Mouse (Mus musculus) embryonic fibroblast, embryonic 13.5 days (primary cell): ENCODE data around the gene Prkd1. TPM values are rescaled to one million over a fixed set of nuclear protein-coding genes. Genes with fewer than 3 reads are reported as not detected.
"Not testable (repeated sequence)": the region's sequence is repeated elsewhere in the genome, so short reads cannot be mapped to it uniquely, and the experiment has no call there.

Experiments used
- H3K27ac ChIP-seq: 2 replicates; pipeline ENCODE4 v1.5.1; 2012; ENCODE audit warnings: low read length, control low read depth, inconsistent platforms; ENCODE audit not compliant: insufficient read depth
- H3K4me1 ChIP-seq: 2 replicates; pipeline ENCODE4 v1.6.1; 2011; ENCODE audit warnings: low read length; ENCODE audit not compliant: control insufficient read depth, insufficient read depth
- H3K4me3 ChIP-seq: 2 replicates; pipeline ENCODE4 v1.5.1; 2011; ENCODE audit warnings: mild to moderate bottlenecking, control low read depth, low read length; ENCODE audit not compliant: insufficient read depth
- CTCF ChIP-seq: IDR thresholded peaks from 2 replicates; pipeline ENCODE4 v1.5.1; 2011; ENCODE audit warnings: mild to moderate bottlenecking, control low read depth, low read length, moderate library complexity, borderline replicate concordance; ENCODE audit not compliant: insufficient read depth
- POLR2A ChIP-seq: IDR thresholded peaks from 2 replicates; pipeline ENCODE4 v1.6.1; 2011; ENCODE audit warnings: low read depth, mild to moderate bottlenecking, control low read depth, low read length, moderate library complexity
- polyA plus RNA-seq: library from polyadenylated mRNA; stranded (reverse); fragments of >200 nt; gene quantifications from 2 replicates; pipeline ENCODE4 v1.2.4, GENCODE M21; 2011; ENCODE audit warnings: low read depth; ENCODE audit not compliant: missing spikeins, insufficient read length

Prkd1 gene
- 17.4 and 20.1 TPM in 2 replicates for polyA plus RNA-seq

DNA sequence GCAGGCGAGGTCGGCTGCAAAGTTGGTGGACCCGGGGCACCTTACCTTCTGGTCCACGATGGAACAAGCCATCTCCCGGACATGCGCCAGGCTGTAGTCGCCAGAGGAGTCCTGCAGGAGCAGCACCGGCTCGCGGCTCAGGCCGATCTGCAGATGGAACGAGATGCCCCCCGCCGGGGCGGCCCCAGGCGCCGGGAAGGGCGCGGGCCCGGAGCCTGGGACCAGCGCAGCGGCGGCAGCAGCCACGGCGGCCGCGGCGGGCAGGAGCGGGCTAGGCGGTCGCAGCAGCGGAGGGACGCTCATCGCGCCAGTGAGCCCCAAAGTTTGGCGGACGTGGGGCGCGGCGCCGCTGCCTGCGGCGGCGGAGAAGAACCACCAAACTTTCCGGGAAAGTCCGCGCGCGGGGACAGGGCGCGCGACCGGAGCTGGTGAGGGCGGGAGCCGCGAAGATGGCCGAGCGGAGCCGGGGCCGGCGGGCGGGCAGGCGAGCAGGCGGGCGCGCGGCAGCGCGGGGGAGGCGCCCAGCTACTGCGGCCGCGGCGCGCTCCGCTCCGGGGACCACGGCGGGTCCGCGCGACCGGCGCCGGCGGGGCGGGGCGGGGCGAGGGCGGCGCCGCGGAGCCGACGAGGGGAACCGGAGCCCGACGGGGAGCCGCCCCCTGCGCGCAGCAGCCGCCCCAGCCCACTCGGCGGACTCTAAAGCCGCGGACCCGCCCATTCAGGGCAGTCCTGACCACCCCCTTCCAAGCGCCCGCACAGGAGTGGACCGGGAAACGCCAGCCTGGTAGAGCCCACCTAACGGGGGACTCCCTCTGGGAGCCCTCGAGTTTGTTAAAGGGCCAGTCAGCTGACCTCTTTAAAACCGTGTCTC lies at the start of gene Prkd1:
TSS of gene Prkd1 (minus strand) at position 428 of the 871 bp plus-strand sequence.
- H3K27ac ChIP-seq, result peak within 1 kb of the TSS; percentile 3; the same call in 1 of the 2 replicates
- H3K4me1 ChIP-seq, result no peaks in the 10 kb centered on the region; the same call in 1 of the 2 replicates
- no peak for TF ChIP-seq CTCF
- no peak; the same call in 1 of the 2 replicates for TF ChIP-seq POLR2A
- H3K4me3 ChIP-seq, result peak within 1 kb of the TSS; percentile 60

GRCm38 (mm10) chr12:50697492-50697891 lies 48.6 kb upstream of the Prkd1 start:
- TF ChIP-seq CTCF (no peak), POLR2A (no peak)

GRCm38 (mm10) chr12:50648176-50648670 lies 675 bp downstream of the Prkd1 start:
- 0 out of 2 replicates have a peak overlapping the region, but pooled peaks have one; percentile 3 for H3K27ac ChIP-seq
- peak overlapping the region; percentile 60 for H3K4me3 ChIP-seq
- no peaks in the 10 kb centered on the region; the same call in 1 of the 2 replicates for H3K4me1 ChIP-seq
- TF ChIP-seq POLR2A (no peak), CTCF (no peak)

More at GRCm38 (mm10) chr12:50697492-50697891, 48.6 kb upstream of the Prkd1 start:
- Histone ChIP-seq H3K4me1 (no peaks in the 10 kb centered on the region), H3K27ac (no peak overlapping the region), H3K4me3 (no peak overlapping the region)

GRCm38 (mm10) chr12:50646857-50647256 lies 2.0 kb downstream of the Prkd1 start:
- TF ChIP-seq CTCF, result no peak
- no peak for TF ChIP-seq POLR2A
- H3K27ac ChIP-seq, result no peak overlapping the region
- H3K4me3 ChIP-seq, result no peak overlapping the region
- no peaks in the 10 kb centered on the region; the same call in 1 of the 2 replicates for H3K4me1 ChIP-seq

DNA sequence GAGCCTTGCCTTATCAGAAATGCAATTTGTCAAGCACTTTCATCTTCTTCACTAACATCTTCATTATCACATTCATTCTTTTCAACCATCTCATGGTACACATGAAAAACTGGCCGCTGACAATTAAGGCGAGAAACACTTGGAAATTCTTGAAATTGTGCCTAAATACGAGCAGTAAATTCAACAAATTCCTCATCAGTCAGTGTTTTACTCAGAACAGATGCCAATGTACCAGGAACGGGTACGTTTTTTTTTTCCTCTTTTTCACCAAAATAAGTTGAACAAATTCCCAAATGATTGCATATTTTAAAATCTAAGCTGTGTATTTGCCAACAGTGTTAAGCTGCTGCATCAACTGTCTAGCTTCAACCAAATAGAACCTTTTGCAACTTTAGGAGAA lies 6.2 kb downstream of the Prkd1 start:
- Histone ChIP-seq H3K27ac (no peak overlapping the region), H3K4me3 (no peak overlapping the region), H3K4me1 (no peaks in the 10 kb centered on the region; the same call in 1 of the 2 replicates)
- TF ChIP-seq POLR2A (no peak), CTCF (no peak)

DNA sequence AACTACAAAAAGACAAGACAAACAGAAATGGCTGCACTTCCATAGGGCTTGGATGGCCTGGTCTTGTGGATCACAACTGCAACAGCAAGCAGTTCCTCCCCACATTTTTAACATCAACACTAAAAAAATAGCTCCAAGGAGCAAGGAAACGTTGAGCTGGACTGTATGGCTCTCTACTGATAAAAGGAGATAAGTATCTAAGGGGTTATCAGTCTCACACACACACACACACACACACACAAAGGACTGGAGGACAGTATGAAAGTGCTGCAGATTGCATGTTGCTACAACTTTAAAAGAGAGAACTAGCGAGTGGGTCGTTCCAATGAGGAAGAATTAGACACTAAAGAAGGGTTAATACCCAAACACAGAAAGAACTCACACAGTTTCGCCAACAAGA lies 8.7 kb downstream of the Prkd1 start:
- Histone ChIP-seq H3K4me3 (no peak overlapping the region), H3K27ac (no peak overlapping the region), H3K4me1 (no peaks in the 10 kb centered on the region)
- TF ChIP-seq POLR2A (no peak), CTCF (no peak)

DNA sequence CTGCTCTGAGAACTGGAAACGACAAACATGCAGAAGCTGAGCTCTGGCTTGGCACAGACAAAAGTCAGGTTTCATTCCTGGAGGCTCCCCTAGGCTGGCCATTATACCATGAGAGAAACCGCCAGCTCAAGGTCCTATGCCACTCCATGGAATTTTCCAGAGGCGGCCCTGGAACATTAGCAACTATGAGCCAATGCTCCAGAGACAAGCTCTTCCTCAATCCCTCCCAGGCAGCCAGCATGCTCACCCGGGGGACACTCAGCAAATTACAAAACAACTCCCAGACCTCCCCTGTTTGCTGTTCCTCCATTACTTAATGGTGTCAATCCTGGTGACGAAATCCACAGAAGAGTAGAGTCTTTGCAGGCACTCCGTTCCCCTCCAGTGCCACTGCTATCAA lies 14.5 kb downstream of the Prkd1 start:
- Histone ChIP-seq H3K27ac (no peak overlapping the region), H3K4me1 (0 out of 2 replicates have a peak, but pooled peaks cover 2% of the 10 kb centered on the region), H3K4me3 (no peak overlapping the region)
- TF ChIP-seq CTCF (no peak), POLR2A (no peak)

GRCm38 (mm10) chr12:50626100-50626499 lies 22.8 kb downstream of the Prkd1 start:
- not testable (repeated sequence) for H3K27ac ChIP-seq, H3K4me3 ChIP-seq, H3K4me1 ChIP-seq

DNA sequence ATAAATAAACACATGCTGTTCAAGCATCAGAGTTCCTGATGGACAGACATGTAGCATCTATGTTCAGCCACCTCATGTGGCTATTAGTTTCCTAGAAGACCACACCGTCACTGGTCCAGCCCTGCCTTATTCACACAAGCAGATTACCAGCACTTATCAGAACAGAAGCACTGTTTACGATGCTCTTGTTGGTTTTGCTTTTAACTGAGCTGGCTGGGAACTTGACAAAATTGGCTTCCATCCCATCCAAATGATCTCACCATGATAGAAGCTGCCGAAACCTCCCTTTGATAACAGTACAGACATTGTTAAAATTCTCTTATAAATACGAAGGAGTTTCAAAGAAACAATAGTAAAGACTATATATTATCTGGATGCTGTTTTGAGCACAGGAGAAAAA lies 24.7 kb downstream of the Prkd1 start:
- no peak overlapping the region for H3K4me3 ChIP-seq
- H3K4me1 ChIP-seq, result no peaks in the 10 kb centered on the region
- no peak for TF ChIP-seq POLR2A
- no peak for TF ChIP-seq CTCF
- no peak overlapping the region for H3K27ac ChIP-seq

DNA sequence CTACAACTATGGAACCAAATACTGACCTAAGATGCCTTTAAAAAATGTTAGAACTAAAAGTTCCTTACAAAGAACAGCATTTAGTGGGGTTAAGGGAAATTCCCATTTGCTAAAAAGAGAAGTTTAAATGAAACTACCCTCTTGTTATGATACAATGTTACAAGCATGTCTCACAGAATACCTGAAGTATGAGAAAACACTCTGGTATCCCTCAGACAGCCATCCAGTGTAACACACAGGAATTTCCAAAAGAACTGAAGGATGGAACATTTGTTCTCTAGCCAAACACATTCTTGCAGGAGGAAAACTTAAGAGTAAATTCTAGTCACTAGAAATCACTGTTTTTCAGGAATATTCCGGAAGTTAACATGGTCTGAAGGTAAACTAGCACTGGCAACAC lies 33.0 kb downstream of the Prkd1 start:
- Histone ChIP-seq H3K4me1 (peaks cover 4% of the 10 kb centered on the region; the same call in 1 of the 2 replicates), H3K4me3 (no peak overlapping the region), H3K27ac (peak overlapping the region; percentile 90)
- TF ChIP-seq POLR2A (no peak), CTCF (no peak)
